Mouse (Mus musculus): ENCODE data around the gene Jam2.

- peak; percentile 57; the same call in 1 of the 2 replicates for TF ChIP-seq POLR2A (IDR thresholded peaks at IDR 0.05; ENCODE audit: control insufficient read depth, extremely low read depth, insufficient read depth, low read length, poor library complexity)
- TF ChIP-seq CTCF (IDR thresholded peaks at IDR 0.05; ENCODE audit: borderline replicate concordance, control insufficient read depth, extremely low read depth, insufficient read depth, low read length, poor library complexity): 0 out of 2 replicates have a peak, but pooled peaks have one; percentile 9
These were observed 61.5 kb downstream of the Jam2 start, which contains the start of gene Atp5j for GRCm38 (mm10) chr16:84835441-84835822.

All from thymus, adult 2 months (tissue).